Mouse (Mus musculus): ENCODE data around the gene Gm45062. TPM values are rescaled to one million over a fixed set of nuclear protein-coding genes. Genes with fewer than 3 reads are reported as not detected.

Gene Gm45062
- polyA plus RNA-seq, 1 experiment, result 5.4 TPM

DNA sequence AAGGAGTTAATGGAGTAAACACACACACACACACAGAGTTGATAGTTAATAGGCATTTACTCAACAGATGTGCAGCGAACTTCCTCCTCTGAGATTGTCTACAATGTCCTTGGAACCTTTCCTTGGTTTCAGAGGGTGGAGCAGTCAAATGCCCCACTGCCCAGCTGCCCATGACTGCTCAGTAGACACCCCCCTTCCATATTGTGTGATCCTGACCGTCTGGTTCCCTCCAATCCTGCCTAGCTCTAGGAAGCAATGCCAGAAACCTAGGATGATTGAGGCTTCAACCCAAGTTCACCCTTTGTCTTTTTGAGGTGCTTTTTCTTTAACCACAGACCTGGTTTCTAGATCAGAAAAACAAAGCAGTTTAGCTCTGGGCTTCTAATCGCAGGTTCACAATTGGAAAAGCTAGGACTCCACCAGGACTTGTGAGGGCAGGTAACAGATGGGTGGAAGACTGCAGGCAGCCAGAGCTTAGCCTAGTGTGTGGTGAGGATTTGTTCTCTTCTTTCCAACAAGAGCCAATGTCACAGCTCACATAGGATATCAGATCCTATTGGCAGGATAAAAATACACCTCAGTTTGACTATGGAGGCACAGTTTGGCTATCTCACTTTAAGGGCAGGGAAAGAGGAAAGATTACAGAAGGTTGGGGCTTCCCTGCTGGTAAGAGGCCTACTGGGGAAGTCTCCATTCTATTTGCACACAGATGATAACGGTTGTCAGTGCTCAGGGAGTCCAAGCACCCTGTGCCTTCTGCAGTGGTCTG is 360.5 kb downstream of the Gm45062 start:
- Histone ChIP-seq H3K27ac (ENCODE audit: insufficient read depth, low read length) (no peak overlapping the region), H3K4me3 (ENCODE audit: insufficient read depth, low read length) (no peak overlapping the region), H3K4me1 (ENCODE audit: control insufficient read depth, insufficient read depth, low read length) (no peaks in the 10 kb centered on the region)
- TF ChIP-seq POLR2A (IDR thresholded peaks at IDR 0.05; ENCODE audit: low read depth, low read length) (no peak), CTCF (IDR thresholded peaks at IDR 0.05; ENCODE audit: borderline replicate concordance, insufficient read depth, low read length) (no peak)

- no peak for TF ChIP-seq POLR2A (IDR thresholded peaks at IDR 0.05; ENCODE audit: low read depth, low read length)
Measured at GRCm38 (mm10) chr6:8623045-8623444, 363.8 kb downstream of the Gm45062 start.

DNA sequence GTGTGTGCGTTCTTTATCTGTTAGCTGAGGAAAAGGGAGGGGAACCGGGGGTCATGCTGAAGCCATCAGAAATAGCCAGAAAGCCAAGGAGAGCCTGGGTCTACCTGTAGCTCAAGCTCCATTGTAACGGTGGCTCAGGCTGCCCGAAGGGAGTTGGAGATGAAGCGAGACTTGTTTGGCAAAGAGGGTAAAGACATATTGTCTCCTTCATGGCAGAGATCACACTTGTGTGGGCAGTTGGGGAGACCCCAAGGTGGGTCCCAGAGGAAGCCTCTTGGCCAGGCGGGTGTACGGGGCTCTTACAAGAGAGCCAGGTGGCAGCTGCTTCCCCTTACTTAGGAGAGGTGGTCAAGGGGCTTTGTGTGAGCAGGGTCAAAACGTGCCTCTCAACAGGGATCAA is 369.0 kb downstream of the Gm45062 start:
- Histone ChIP-seq H3K4me1 (ENCODE audit: control insufficient read depth, insufficient read depth, low read length) (no peaks in the 10 kb centered on the region), H3K27ac (ENCODE audit: insufficient read depth, low read length) (no peak overlapping the region), H3K4me3 (ENCODE audit: insufficient read depth, low read length) (no peak overlapping the region)
- no peak for TF ChIP-seq POLR2A (IDR thresholded peaks at IDR 0.05; ENCODE audit: low read depth, low read length)
- no peak for TF ChIP-seq CTCF (IDR thresholded peaks at IDR 0.05; ENCODE audit: borderline replicate concordance, insufficient read depth, low read length)

More at GRCm38 (mm10) chr6:8623045-8623444, 363.8 kb downstream of the Gm45062 start:
- H3K4me3 ChIP-seq (ENCODE audit: insufficient read depth, low read length), result no peak overlapping the region
- no peaks in the 10 kb centered on the region for H3K4me1 ChIP-seq (ENCODE audit: control insufficient read depth, insufficient read depth, low read length)
- H3K27ac ChIP-seq (ENCODE audit: insufficient read depth, low read length), result no peak overlapping the region; the same call in 1 of the 2 replicates

DNA sequence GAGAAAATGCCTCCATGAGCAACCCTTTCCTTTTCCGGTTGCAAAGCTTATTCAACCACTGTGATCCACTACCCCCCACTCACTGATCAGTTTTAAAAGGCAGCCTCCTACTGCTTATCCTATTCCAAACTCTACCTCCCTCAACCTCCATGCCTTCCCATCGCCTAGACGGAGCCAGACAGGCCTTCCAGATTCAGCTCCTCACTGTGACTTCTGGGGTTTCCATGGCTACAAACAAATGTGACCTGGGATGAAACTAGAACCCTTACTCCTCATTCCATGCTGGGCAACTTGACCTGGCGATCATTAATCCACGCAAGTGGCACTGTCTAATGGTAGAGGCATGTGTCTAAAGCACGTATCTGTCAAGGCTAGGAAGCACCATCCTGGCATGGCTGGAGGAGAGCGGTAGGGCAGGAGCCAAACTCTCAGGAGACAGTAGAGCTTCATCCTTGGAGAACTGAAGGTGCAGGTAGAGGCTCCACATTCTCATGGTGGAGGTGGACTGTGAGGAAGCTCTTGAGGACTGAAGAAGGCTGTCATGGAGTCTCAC is 369.5 kb downstream of the Gm45062 start:
- no peak overlapping the region for H3K4me3 ChIP-seq (ENCODE audit: insufficient read depth, low read length)
- no peaks in the 10 kb centered on the region for H3K4me1 ChIP-seq (ENCODE audit: control insufficient read depth, insufficient read depth, low read length)
- TF ChIP-seq CTCF (IDR thresholded peaks at IDR 0.05; ENCODE audit: borderline replicate concordance, insufficient read depth, low read length) (no peak), POLR2A (IDR thresholded peaks at IDR 0.05; ENCODE audit: low read depth, low read length) (no peak)

GRCm38 (mm10) chr6:8630531-8630930 is 371.3 kb downstream of the Gm45062 start:
- H3K4me3 ChIP-seq (ENCODE audit: insufficient read depth, low read length), result no peak overlapping the region
- no peak overlapping the region for H3K27ac ChIP-seq (ENCODE audit: insufficient read depth, low read length)
- TF ChIP-seq CTCF (IDR thresholded peaks at IDR 0.05; ENCODE audit: borderline replicate concordance, insufficient read depth, low read length) (no peak), POLR2A (IDR thresholded peaks at IDR 0.05; ENCODE audit: low read depth, low read length) (no peak)
- H3K4me1 ChIP-seq (ENCODE audit: control insufficient read depth, insufficient read depth, low read length), result no peaks in the 10 kb centered on the region

More for the DNA sequence above, 369.5 kb downstream of the Gm45062 start:
- no peak overlapping the region for H3K27ac ChIP-seq (ENCODE audit: insufficient read depth, low read length)

- no peak overlapping the region for H3K4me3 ChIP-seq (ENCODE audit: insufficient read depth, low read length)
Measured at GRCm38 (mm10) chr6:8631362-8631761, 372.1 kb downstream of the Gm45062 start.

DNA sequence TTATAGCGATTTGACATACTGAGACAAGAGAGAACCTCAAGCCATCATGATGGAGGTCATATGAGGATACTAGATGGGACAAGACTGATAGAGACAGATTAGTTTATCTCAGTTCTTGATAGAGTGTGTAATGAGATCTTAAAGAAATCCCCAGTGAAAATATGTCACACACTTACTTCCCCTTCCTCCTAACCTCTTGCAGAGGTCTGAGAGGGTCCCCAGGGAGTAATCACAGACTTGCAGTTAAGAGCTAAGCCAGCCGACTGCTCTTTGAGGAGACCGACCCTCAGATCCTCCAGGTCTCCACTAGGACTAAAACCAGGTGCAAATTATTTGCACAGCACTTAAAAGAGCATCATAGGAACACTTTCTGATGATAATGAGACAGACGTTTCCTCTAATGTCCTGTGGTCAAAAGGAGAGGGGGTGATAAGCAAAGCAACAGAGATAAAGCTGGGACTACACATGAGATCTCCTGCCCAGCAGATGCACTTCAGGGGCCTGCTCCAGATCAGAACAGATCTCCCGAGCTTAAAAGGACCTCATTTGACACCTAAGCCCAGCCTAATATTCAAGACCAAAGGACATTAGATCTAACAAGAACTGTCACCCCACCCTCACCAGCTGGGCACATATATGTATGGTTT is 372.9 kb downstream of the Gm45062 start:
- Histone ChIP-seq H3K4me1 (ENCODE audit: control insufficient read depth, insufficient read depth, low read length) (no peaks in the 10 kb centered on the region), H3K4me3 (ENCODE audit: insufficient read depth, low read length) (no peak overlapping the region), H3K27ac (ENCODE audit: insufficient read depth, low read length) (no peak overlapping the region)
- TF ChIP-seq POLR2A (IDR thresholded peaks at IDR 0.05; ENCODE audit: low read depth, low read length) (no peak), CTCF (IDR thresholded peaks at IDR 0.05; ENCODE audit: borderline replicate concordance, insufficient read depth, low read length) (no peak)

More at GRCm38 (mm10) chr6:8631362-8631761, 372.1 kb downstream of the Gm45062 start:
- H3K4me1 ChIP-seq (ENCODE audit: control insufficient read depth, insufficient read depth, low read length), result no peaks in the 10 kb centered on the region
- no peak overlapping the region for H3K27ac ChIP-seq (ENCODE audit: insufficient read depth, low read length)
- TF ChIP-seq CTCF (IDR thresholded peaks at IDR 0.05; ENCODE audit: borderline replicate concordance, insufficient read depth, low read length) (no peak), POLR2A (IDR thresholded peaks at IDR 0.05; ENCODE audit: low read depth, low read length) (no peak)

DNA sequence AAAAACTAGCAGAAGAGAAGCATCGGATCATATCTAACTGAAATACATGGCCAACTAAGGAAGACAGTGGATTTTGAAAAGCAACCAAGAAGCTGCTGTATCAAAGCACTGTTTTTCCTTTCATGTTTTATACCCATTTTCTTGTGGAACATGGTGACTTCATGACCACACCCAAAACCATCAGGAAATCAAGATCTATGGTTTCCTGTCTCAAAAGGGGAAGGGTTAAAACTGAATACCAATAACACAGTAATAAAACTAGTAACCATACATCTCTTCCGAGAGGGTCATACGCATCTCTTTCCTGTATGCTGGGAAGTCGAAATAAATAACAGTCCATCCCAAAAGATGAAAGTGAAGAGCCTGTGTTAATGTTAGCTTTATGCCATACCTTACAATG is 373.5 kb downstream of the Gm45062 start:
- TF ChIP-seq POLR2A (IDR thresholded peaks at IDR 0.05; ENCODE audit: low read depth, low read length) (no peak), CTCF (IDR thresholded peaks at IDR 0.05; ENCODE audit: borderline replicate concordance, insufficient read depth, low read length) (no peak)
- no peaks in the 10 kb centered on the region for H3K4me1 ChIP-seq (ENCODE audit: control insufficient read depth, insufficient read depth, low read length)
- no peak overlapping the region for H3K4me3 ChIP-seq (ENCODE audit: insufficient read depth, low read length)
- H3K27ac ChIP-seq (ENCODE audit: insufficient read depth, low read length), result no peak overlapping the region

GRCm38 (mm10) chr6:8638122-8638521 is 378.9 kb downstream of the Gm45062 start:
- no peak overlapping the region for H3K27ac ChIP-seq (ENCODE audit: insufficient read depth, low read length)
- TF ChIP-seq POLR2A (IDR thresholded peaks at IDR 0.05; ENCODE audit: low read depth, low read length) (no peak), CTCF (IDR thresholded peaks at IDR 0.05; ENCODE audit: borderline replicate concordance, insufficient read depth, low read length) (no peak)

GRCm38 (mm10) chr6:8638899-8639298 is 379.6 kb downstream of the Gm45062 start:
- TF ChIP-seq POLR2A (IDR thresholded peaks at IDR 0.05; ENCODE audit: low read depth, low read length) (no peak), CTCF (IDR thresholded peaks at IDR 0.05; ENCODE audit: borderline replicate concordance, insufficient read depth, low read length) (no peak)
- H3K4me1 ChIP-seq (ENCODE audit: control insufficient read depth, insufficient read depth, low read length), result no peaks in the 10 kb centered on the region
- H3K4me3 ChIP-seq (ENCODE audit: insufficient read depth, low read length), result no peak overlapping the region

More at GRCm38 (mm10) chr6:8638122-8638521, 378.9 kb downstream of the Gm45062 start:
- Histone ChIP-seq H3K4me1 (ENCODE audit: control insufficient read depth, insufficient read depth, low read length) (no peaks in the 10 kb centered on the region), H3K4me3 (ENCODE audit: insufficient read depth, low read length) (no peak overlapping the region)

More at GRCm38 (mm10) chr6:8638899-8639298, 379.6 kb downstream of the Gm45062 start:
- H3K27ac ChIP-seq (ENCODE audit: insufficient read depth, low read length), result no peak overlapping the region

All from embryonic fibroblast, embryonic 13.5 days (primary cell).